Comparison of ENCODE assay signal across 8 mouse cellular contexts in the genomic region with DNA sequence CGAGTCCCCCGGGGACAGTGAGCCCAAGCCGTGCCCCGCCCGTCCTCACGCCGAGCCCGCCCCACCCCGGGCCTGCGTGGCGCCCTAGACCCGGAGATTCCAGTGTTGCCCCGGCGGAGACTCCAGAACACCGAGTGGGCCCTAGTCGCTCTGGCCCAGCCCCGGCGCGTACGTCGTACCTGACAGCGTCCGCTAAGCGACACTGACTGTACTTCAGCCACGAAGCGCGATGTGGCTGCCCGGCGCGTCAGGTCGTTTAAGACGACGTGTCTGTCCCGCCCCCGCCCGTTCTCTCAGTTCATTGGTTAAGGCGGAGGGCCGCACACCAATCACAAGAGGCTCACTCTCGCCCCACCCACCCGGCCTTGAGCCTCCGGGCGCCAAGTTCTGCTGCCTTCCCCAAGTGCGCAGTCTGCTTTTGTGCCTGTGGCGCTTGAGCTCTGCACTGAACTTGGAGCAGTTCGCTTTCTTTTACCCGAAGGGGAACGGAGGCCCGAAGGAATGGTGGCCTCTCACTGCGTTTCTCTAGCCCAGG. TPM values are rescaled to one million over a fixed set of nuclear protein-coding genes. Genes with fewer than 3 reads are reported as not detected.
DNase-seq lines count a peak whose midpoint lies in the region; ATAC-seq lines count a peak whose summit lies in the region.

A gene (minus strand): TSS at position 283 of the 535 bp plus-strand sequence.

- intact Hi-C loops in gastrocnemius, postnatal 14 days (cut with DNase I; ENCODE audit: low total_unique reads) = no loop called here
- intact Hi-C loops in left cerebral cortex, postnatal 10 days (cut with DNase I) = no loop called here

- peak; percentile 91 for ATAC-seq in inflammation-experienced regulatory T-cells, adult 6 months
- peak; percentile 95 for ATAC-seq in megakaryocyte-erythroid progenitor cell, adult 5-6 weeks (replicated peaks; ENCODE audit: low FRiP score, low TSS enrichment, poor library complexity, severe bottlenecking)

- peak; percentile 96 to 99 for DNase-seq in adrenal gland, adult (ENCODE audit: inconsistent age in 2 of 2, low spot score in 1 of 2)
- DNase-seq in embryo, embryonic 10.5 days (ENCODE audit: low spot score) = peak; percentile 100
- DNase-seq in gastrocnemius, postnatal 14 days = peak; percentile 96
- peak; percentile 93 to 96 for DNase-seq in left cerebral cortex, postnatal 10 days (ENCODE audit: extremely low spot score in 1 of 2, low spot score in 2 of 2)
- peak; percentile 93 for DNase-seq in right cerebral cortex, postnatal 25 days
- DNase-seq in urinary bladder, postnatal 4 days (ENCODE audit: low spot score in 2 of 2) = peak; percentile 92 to 94

RNA-seq across cellular contexts. Expression of the gene that starts here (rescaled TPM):
- 100 to 1,000 TPM; 120 to 142 TPM for total RNA-seq in gastrocnemius, postnatal 14 days (2021)
- 10 to 100 TPM; 67.5 to 97.5 (median 82.5) TPM for polyA plus RNA-seq in inflammation-experienced regulatory T-cells, adult 6 months (2017; shearing (Covaris generic))
- total RNA-seq in left cerebral cortex, postnatal 10 days (2021) = 10 to 100 TPM; 70.8 to 73.0 TPM
- 147 and 193 TPM in 2 replicates for total RNA-seq in megakaryocyte-erythroid progenitor cell, adult 5-6 weeks (2014; fragmentation: Nextera tagmentation)
- 236 and 240 TPM in 2 replicates for total RNA-seq in megakaryocyte-erythroid progenitor cell, adult 5-6 weeks (2017)

Comparison
In these comparisons a context has a peak if more than half of its experiments do, and no peak if none do; other contexts are left out.
1. Peak in every context shown above with its lines: DNase-seq and ATAC-seq.